Mouse (Mus musculus) v-Abl transformed pro-B cells (cell line): ENCODE data around the gene Ccer2.

ENCODE experiments used
- in situ Hi-C, 2 experiments: fragments of 400-800 bp; cut with MboI; formaldehyde crosslinking; loops; one replicate each; pipeline ENCODE4 v1.15.1; 2025; ENCODE audit not compliant: unreplicated experiment in 2 of 2

The Ccer2 gene

GRCm38 (mm10) chr7:28740949-28741348 is 15.0 kb upstream of the Ccer2 start:
- in situ Hi-C loops, result loop anchor here in 1 of 2 experiments (25.0 kb wide), 1 partner anchor 304 kb away; the partner anchor contains the start of gene Gmfg

GRCm38 (mm10) chr7:28741368-28741708 is 14.6 kb upstream of the Ccer2 start:
- in situ Hi-C loops, result loop anchor here in 1 of 2 experiments (25.0 kb wide), 1 partner anchor 304 kb away; the partner anchor contains the start of gene Gmfg

- in situ Hi-C loops, result loop anchor here in 1 of 2 experiments (25.0 kb wide), 1 partner anchor 305 kb away; the partner anchor contains the start of gene Gmfg
Observed at GRCm38 (mm10) chr7:28741709-28742438, 14.1 kb upstream of the Ccer2 start, which contains the start of the genes Mrps12 and Sars2. Gene Mrps12 (minus strand): TSS chr7:28741820. Gene Sars2 (plus strand): TSS chr7:28741992.

- in situ Hi-C loops, result loop anchor here in 1 of 2 experiments (25.0 kb wide), 2 partner anchors 313 to 562 kb away; partner anchors contain the start of genes Dpf1 and Gmfg
Observed at GRCm38 (mm10) chr7:28749935-28750334, 6.0 kb upstream of the Ccer2 start.

GRCm38 (mm10) chr7:28758623-28759022 is 2.6 kb downstream of the Ccer2 start:
- in situ Hi-C loops, result loop anchor here in 1 of 2 experiments (25.0 kb wide), 1 partner anchor 554 kb away; the partner anchor contains the start of gene Dpf1

- in situ Hi-C loops, result loop anchor here in 1 of 2 experiments (25.0 kb wide), 1 partner anchor 550 kb away; the partner anchor contains the start of gene Dpf1
Observed at GRCm38 (mm10) chr7:28761907-28762306, 5.9 kb downstream of the Ccer2 start.

GRCm38 (mm10) chr7:28765211-28765610 is 9.2 kb downstream of the Ccer2 start:
- in situ Hi-C loops, result loop anchor here in 1 of 2 experiments (25.0 kb wide), 1 partner anchor 547 kb away; the partner anchor contains the start of gene Dpf1

- in situ Hi-C loops, result loop anchor here in 1 of 2 experiments (25.0 kb wide), 1 partner anchor 546 kb away; the partner anchor contains the start of gene Dpf1
Observed at GRCm38 (mm10) chr7:28766173-28766879, 10.4 kb downstream of the Ccer2 start, which contains the start of gene Sirt2. Gene Sirt2 (plus strand): TSS chr7:28766735.

- in situ Hi-C loops, result loop anchor here in 1 of 2 experiments (25.0 kb wide), 1 partner anchor 545 kb away; the partner anchor contains the start of gene Dpf1
Observed at GRCm38 (mm10) chr7:28766910-28767309, 10.9 kb downstream of the Ccer2 start.

- in situ Hi-C loops, result loop anchor here in 1 of 2 experiments (25.0 kb wide), 1 partner anchor 545 kb away; the partner anchor contains the start of gene Dpf1
Observed at GRCm38 (mm10) chr7:28767462-28767965, 11.5 kb downstream of the Ccer2 start, which contains the start of gene Nfkbib. Gene Nfkbib (minus strand): TSS chr7:28767512.

GRCm38 (mm10) chr7:28769414-28769958 is 13.5 kb downstream of the Ccer2 start:
- in situ Hi-C loops, result loop anchor here in 1 of 2 experiments (25.0 kb wide), 1 partner anchor 543 kb away; the partner anchor contains the start of gene Dpf1

- in situ Hi-C loops, result loop anchor here in 1 of 2 experiments (25.0 kb wide), 1 partner anchor 542 kb away; the partner anchor contains the start of gene Dpf1
Observed at GRCm38 (mm10) chr7:28770309-28770708, 14.3 kb downstream of the Ccer2 start.

- in situ Hi-C loops, result loop anchor here in 1 of 2 experiments (25.0 kb wide), 1 partner anchor 540 kb away; the partner anchor contains the start of gene Dpf1
Observed at GRCm38 (mm10) chr7:28771867-28772266, 15.9 kb downstream of the Ccer2 start.

- in situ Hi-C loops, result loop anchor here in 1 of 2 experiments (25.0 kb wide), 1 partner anchor 539 kb away; the partner anchor contains the start of gene Dpf1
Observed at GRCm38 (mm10) chr7:28773163-28773562, 17.2 kb downstream of the Ccer2 start.

- in situ Hi-C loops, result loop anchor here in 1 of 2 experiments (25.0 kb wide), 1 partner anchor 538 kb away; the partner anchor contains the start of gene Dpf1
Observed at GRCm38 (mm10) chr7:28774164-28774563, 18.2 kb downstream of the Ccer2 start.

- in situ Hi-C loops, result no loop called here
Observed at GRCm38 (mm10) chr7:28775129-28775528, 19.2 kb downstream of the Ccer2 start.

GRCm38 (mm10) chr7:28778825-28779224 is 22.9 kb downstream of the Ccer2 start:
- in situ Hi-C loops, result no loop called here

- in situ Hi-C loops, result loop anchor here in 1 of 2 experiments (10.0 kb wide), 1 partner anchor 255 kb away; no protein-coding TSS in a partner anchor
Observed at GRCm38 (mm10) chr7:28780067-28780658, 24.2 kb downstream of the Ccer2 start.

GRCm38 (mm10) chr7:28780857-28781256 is 24.9 kb downstream of the Ccer2 start:
- in situ Hi-C loops, result loop anchor here in 1 of 2 experiments (10.0 kb wide), 1 partner anchor 254 kb away; no protein-coding TSS in a partner anchor
